Mouse (Mus musculus): Measurements from ENCODE around the gene Eif4a1. TPM values are rescaled to one million over a fixed set of nuclear protein-coding genes. Genes with fewer than 3 reads are reported as not detected.
A peak's percentile ranks its signal among the peaks of the same experiment; 100 is the strongest.

Gene Eif4a1
- total RNA-seq, 4 experiments from 2014 or later: 500 to 614 (median 555) TPM

- DNase-seq: peak; percentile 92
Observed at GRCm38 (mm10) chr11:69670786-69671725, 1.2 kb downstream of the Eif4a1 start.

- DNase-seq: no peak
Observed at GRCm38 (mm10) chr11:69666665-69667005, 5.6 kb downstream of the Eif4a1 start.

GRCm38 (mm10) chr11:69665961-69666664 lies 6.1 kb downstream of the Eif4a1 start, which contains the start of gene Cd68:
Cd68 (minus strand) TSS chr11:69666153.
- DNase-seq: no peak

GRCm38 (mm10) chr11:69665457-69665960 lies 6.7 kb downstream of the Eif4a1 start:
- no peak for DNase-seq

GRCm38 (mm10) chr11:69664841-69665240 lies 7.4 kb downstream of the Eif4a1 start:
- no peak for DNase-seq

GRCm38 (mm10) chr11:69663795-69664194 lies 8.4 kb downstream of the Eif4a1 start:
- DNase-seq: peak; percentile 73

GRCm38 (mm10) chr11:69662967-69663671 lies 9.1 kb downstream of the Eif4a1 start:
- no peak for DNase-seq

- peak; percentile 96 for DNase-seq
Observed at GRCm38 (mm10) chr11:69662213-69662966, 9.8 kb downstream of the Eif4a1 start, which contains the start of gene Mpdu1. Mpdu1 (minus strand) TSS chr11:69662642.

GRCm38 (mm10) chr11:69661221-69661881 lies 10.9 kb downstream of the Eif4a1 start:
- DNase-seq: peak; percentile 72

- no peak for DNase-seq
Observed at GRCm38 (mm10) chr11:69657462-69657881, 14.8 kb downstream of the Eif4a1 start.

GRCm38 (mm10) chr11:69656617-69657461 lies 15.4 kb downstream of the Eif4a1 start:
- DNase-seq: no peak

- no peak for DNase-seq
Observed at GRCm38 (mm10) chr11:69656065-69656455, 16.2 kb downstream of the Eif4a1 start.

- no peak for DNase-seq
Observed at GRCm38 (mm10) chr11:69655264-69656064, 16.8 kb downstream of the Eif4a1 start, which contains the start of gene Sox15. Sox15 (plus strand) TSS chr11:69655314.

GRCm38 (mm10) chr11:69654760-69655159 lies 17.5 kb downstream of the Eif4a1 start:
- DNase-seq: no peak

GRCm38 (mm10) chr11:69653399-69653798 lies 18.8 kb downstream of the Eif4a1 start:
- no peak for DNase-seq

- no peak for DNase-seq
Observed at GRCm38 (mm10) chr11:69645860-69646259, 26.4 kb downstream of the Eif4a1 start.

GRCm38 (mm10) chr11:69635471-69635870 lies 36.8 kb downstream of the Eif4a1 start:
- no peak for DNase-seq

- DNase-seq: peak; percentile 56
Observed at GRCm38 (mm10) chr11:69633128-69633866, 38.9 kb downstream of the Eif4a1 start.

Measured in adrenal gland, adult 8-10 months (tissue).